Mouse (Mus musculus): Measurements from ENCODE around the gene Hnrnpc. TPM values are rescaled to one million over a fixed set of nuclear protein-coding genes. Genes with fewer than 3 reads are reported as not detected.

The Hnrnpc gene
- polyA plus RNA-seq, 1 experiment from 2014 or later, result 412 TPM

DNA sequence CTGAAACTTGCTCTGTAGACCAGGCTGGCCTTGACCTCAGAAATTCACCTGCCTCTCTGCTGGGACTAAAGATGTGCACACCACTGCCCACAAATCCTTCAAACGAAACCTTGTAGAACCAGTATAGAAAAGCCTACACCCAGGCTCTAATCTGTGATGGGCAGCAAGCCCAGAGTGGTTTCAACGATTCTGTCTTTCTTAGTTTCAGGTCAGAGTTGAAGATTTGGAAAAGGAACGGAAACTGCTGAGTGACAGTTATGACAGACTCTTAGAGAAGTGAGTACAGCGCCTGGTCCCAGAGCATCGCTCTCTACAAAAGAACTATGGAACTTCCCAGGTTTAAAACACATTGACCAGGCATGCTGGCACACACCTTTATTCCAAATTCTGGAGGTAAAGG, 29.8 kb upstream of the Hnrnpc start:
- H3K9me3 ChIP-seq (replicated peaks; ENCODE audit: control insufficient read depth, low read length), result no peaks in the 10 kb centered on the region
- no peak overlapping the region for H3K4me2 ChIP-seq (ENCODE audit: low read depth, low read length)
- H3K36me3 ChIP-seq (ENCODE audit: control insufficient read depth, insufficient read depth), result no peaks in the 10 kb centered on the region
- no peak overlapping the region for H3K4me3 ChIP-seq (ENCODE audit: low read length)
- no peak overlapping the region for H3K27ac ChIP-seq (ENCODE audit: low read length)
- ATAC-seq (replicated peaks; ENCODE audit: extremely low read depth, insufficient read depth, low FRiP score), result no peak
- WGBS, result 61% methylated on average over 5 of the region's 5 CpGs
- H3K27me3 ChIP-seq (ENCODE audit: control insufficient read depth, insufficient read depth, low read length), result no peaks in the 10 kb centered on the region
- H3K9ac ChIP-seq (ENCODE audit: low read length), result no peak overlapping the region
- no peaks in the 10 kb centered on the region for H3K4me1 ChIP-seq (ENCODE audit: control insufficient read depth, insufficient read depth, low read length)

DNA sequence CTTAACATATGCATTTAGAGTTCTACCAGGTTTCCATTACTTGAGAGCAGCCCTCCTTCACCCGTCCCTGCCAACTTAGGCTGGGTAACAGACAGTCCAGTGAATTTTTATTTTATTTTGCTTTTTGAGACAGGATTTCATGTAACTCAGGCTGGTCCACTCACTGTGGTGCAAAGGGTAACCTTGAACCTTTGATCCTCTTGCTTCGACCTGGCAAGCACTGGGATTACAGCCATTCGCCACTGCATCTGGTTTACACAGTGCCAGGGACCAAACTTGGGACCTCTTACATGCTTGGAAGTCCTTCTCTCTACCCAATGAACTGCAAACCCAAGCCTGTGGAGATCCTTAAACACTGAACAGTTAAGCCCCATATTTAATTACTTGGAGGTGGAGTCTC, 20.8 kb upstream of the Hnrnpc start:
- Histone ChIP-seq H3K9me3 (replicated peaks; ENCODE audit: control insufficient read depth, low read length) (no peaks in the 10 kb centered on the region), H3K36me3 (ENCODE audit: control insufficient read depth, insufficient read depth) (no peaks in the 10 kb centered on the region), H3K27ac (ENCODE audit: low read length) (no peak overlapping the region), H3K4me2 (ENCODE audit: low read depth, low read length) (no peak overlapping the region), H3K9ac (ENCODE audit: low read length) (no peak overlapping the region), H3K4me1 (ENCODE audit: control insufficient read depth, insufficient read depth, low read length) (no peaks in the 10 kb centered on the region), H3K4me3 (ENCODE audit: low read length) (no peak overlapping the region), H3K27me3 (ENCODE audit: control insufficient read depth, insufficient read depth, low read length) (no peaks in the 10 kb centered on the region)
- 88% methylated on average over 3 of the region's 3 CpGs for WGBS
- ATAC-seq (replicated peaks; ENCODE audit: extremely low read depth, insufficient read depth, low FRiP score), result no peak

DNA sequence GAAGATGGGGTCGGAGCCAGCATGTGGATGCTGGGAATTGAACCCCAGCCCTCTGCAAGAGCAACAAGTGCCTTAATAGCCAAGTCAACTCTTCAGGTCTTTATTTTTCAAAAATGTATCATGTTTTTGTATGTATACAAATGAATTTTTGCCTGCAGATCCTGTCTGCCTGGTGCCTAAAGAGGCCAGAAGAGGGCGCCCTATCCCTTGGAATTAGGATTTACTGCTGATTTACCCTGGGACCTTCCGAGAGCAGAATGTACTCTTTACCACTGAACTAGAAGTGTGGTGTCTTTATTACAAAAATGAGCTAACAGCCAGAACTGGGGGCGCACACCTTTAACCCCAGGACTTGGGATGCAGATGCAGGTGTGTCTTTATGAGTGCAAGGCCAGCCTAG, 20.1 kb upstream of the Hnrnpc start:
- ATAC-seq (replicated peaks; ENCODE audit: extremely low read depth, insufficient read depth, low FRiP score), result 0 out of 2 replicates have a peak, but pooled peaks have one; percentile 14
- no peaks in the 10 kb centered on the region for H3K27me3 ChIP-seq (ENCODE audit: control insufficient read depth, insufficient read depth, low read length)
- H3K4me2 ChIP-seq (ENCODE audit: low read depth, low read length), result no peak overlapping the region
- WGBS, result 21% methylated on average over 4 of the region's 4 CpGs
- no peaks in the 10 kb centered on the region for H3K9me3 ChIP-seq (replicated peaks; ENCODE audit: control insufficient read depth, low read length)
- H3K4me3 ChIP-seq (ENCODE audit: low read length), result no peak overlapping the region
- peaks cover under 1% of the 10 kb centered on the region; the same call in 1 of the 2 replicates for H3K4me1 ChIP-seq (ENCODE audit: control insufficient read depth, insufficient read depth, low read length)
- H3K9ac ChIP-seq (ENCODE audit: low read length), result no peak overlapping the region
- H3K36me3 ChIP-seq (ENCODE audit: control insufficient read depth, insufficient read depth), result no peaks in the 10 kb centered on the region
- no peak overlapping the region for H3K27ac ChIP-seq (ENCODE audit: low read length)

DNA sequence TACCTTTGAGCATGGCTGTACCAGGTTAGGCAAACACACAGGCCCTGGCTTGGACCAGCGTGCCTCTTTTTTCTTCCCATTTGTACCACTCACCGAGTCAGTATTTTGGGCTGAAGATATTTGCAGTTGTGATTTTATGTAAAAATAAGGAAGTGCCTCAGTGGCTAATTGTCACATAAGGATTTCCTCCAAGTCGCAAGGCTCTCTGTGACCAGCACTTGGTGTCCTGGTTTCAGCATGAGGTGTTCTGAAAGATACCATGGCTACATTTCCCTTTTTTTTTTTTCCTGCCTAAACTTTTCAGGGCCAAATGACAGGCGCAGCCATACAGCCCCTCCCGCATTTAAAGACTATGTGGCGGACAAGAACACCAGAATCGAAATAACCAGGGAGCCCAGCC, 16.3 kb upstream of the Hnrnpc start:
- peaks cover 5% of the 10 kb centered on the region for H3K4me1 ChIP-seq (ENCODE audit: control insufficient read depth, insufficient read depth, low read length)
- H3K9me3 ChIP-seq (replicated peaks; ENCODE audit: control insufficient read depth, low read length), result no peaks in the 10 kb centered on the region
- 62% methylated on average over 7 of the region's 7 CpGs for WGBS
- no peak for ATAC-seq (replicated peaks; ENCODE audit: extremely low read depth, insufficient read depth, low FRiP score)
- H3K36me3 ChIP-seq (ENCODE audit: control insufficient read depth, insufficient read depth), result no peaks in the 10 kb centered on the region
- H3K27me3 ChIP-seq (ENCODE audit: control insufficient read depth, insufficient read depth, low read length), result no peaks in the 10 kb centered on the region
- H3K27ac ChIP-seq (ENCODE audit: low read length), result no peak overlapping the region
- peak overlapping the region; percentile 100; the same call in 1 of the 2 replicates for H3K4me2 ChIP-seq (ENCODE audit: low read depth, low read length)
- H3K4me3 ChIP-seq (ENCODE audit: low read length), result no peak overlapping the region
- no peak overlapping the region for H3K9ac ChIP-seq (ENCODE audit: low read length)

DNA sequence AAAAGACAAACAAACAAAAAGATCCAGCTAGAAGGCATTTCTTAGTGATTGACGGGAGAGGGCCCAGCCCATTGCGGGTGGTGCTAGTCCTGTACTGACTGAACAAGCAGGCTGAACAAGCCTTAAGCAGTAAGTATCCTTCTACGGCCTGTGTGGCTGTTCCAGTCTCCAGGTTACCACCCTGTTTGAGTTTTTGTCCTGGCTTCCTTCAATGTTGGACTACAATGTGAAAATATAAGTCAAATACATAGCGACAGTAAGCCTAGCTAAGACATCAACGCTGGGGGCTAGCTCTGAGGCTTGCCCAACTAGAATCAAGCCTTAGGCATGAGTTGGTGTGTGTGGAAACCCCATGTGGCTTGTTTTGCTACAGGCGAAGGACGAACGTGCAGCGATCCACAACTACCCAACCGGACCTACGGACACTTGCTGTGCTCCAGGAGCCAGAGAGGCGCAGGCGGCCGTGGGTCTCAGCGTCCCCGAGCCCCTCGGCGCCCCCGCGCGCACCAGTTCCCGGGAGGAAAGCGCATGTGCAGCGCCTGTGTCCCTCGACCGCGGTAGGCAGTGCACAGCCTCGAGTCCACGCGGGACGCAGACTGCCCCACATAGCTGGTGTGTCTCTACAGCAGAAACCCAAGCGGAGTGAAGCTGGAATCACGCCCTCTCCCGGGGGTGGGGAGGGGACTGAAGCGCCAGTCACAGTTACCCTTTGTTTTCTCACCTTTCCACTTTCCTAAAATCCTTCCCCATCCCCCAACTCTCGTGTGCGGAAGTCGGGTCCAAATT, 15.2 kb upstream of the Hnrnpc start:
- H3K27me3 ChIP-seq (ENCODE audit: control insufficient read depth, insufficient read depth, low read length), result no peaks in the 10 kb centered on the region
- H3K4me2 ChIP-seq (ENCODE audit: low read depth, low read length), result peak overlapping the region; percentile 100
- peak overlapping the region; percentile 67 for H3K4me3 ChIP-seq (ENCODE audit: low read length)
- H3K27ac ChIP-seq (ENCODE audit: low read length), result peak overlapping the region; percentile 64; the same call in 1 of the 2 replicates
- peak overlapping the region; percentile 83 for H3K9ac ChIP-seq (ENCODE audit: low read length)
- no peaks in the 10 kb centered on the region for H3K9me3 ChIP-seq (replicated peaks; ENCODE audit: control insufficient read depth, low read length)
- WGBS, result 1% methylated on average over 38 of the region's 38 CpGs
- ATAC-seq (replicated peaks; ENCODE audit: extremely low read depth, insufficient read depth, low FRiP score), result peak; percentile 77
- H3K4me1 ChIP-seq (ENCODE audit: control insufficient read depth, insufficient read depth, low read length), result peaks cover 5% of the 10 kb centered on the region
- H3K36me3 ChIP-seq (ENCODE audit: control insufficient read depth, insufficient read depth), result no peaks in the 10 kb centered on the region

DNA sequence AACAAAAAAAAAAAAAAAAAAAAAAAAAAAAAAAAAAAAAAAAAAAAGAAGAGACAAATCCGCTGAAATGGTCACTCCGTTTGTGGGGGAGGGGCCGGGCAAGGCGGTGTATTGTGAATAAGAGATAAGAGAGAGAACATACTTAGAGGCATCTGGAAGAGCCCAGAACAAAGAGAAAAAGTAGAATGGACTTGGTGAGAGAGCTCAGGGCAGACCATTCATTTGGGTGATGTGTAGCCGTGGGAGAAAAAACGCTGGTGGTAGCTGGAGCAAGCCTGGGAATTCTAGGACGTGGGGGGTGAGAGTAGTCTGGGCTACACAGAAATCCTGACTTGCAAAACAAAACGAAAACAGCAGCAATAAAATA, 14.6 kb upstream of the Hnrnpc start:
- no peaks in the 10 kb centered on the region for H3K36me3 ChIP-seq (ENCODE audit: control insufficient read depth, insufficient read depth)
- H3K4me2 ChIP-seq (ENCODE audit: low read depth, low read length), result peak overlapping the region; percentile 100
- H3K9ac ChIP-seq (ENCODE audit: low read length), result peak overlapping the region; percentile 83; the same call in 1 of the 2 replicates

DNA sequence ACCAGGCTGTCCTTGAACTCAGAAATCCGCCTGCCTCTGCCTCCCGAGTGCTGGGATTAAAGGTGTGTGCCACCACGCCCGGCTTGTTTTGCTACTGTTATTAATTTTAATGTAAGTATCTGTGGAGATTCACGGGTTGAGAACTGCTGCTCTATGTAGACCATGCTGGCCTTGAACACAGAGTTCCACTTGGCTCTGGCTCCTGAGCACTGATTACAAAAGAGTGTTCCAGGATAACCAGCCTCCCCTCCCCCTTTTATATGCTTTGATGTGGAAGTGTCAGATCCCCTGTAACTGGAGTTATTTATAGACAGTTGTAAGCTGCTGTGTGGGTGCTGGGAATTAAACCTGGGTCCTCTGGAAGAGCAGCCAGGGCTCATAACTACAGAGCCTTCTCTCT, 13.4 kb upstream of the Hnrnpc start:
- H3K9me3 ChIP-seq (replicated peaks; ENCODE audit: control insufficient read depth, low read length), result no peaks in the 10 kb centered on the region
- no peak overlapping the region for H3K27ac ChIP-seq (ENCODE audit: low read length)
- H3K4me2 ChIP-seq (ENCODE audit: low read depth, low read length), result no peak overlapping the region
- peaks cover 5% of the 10 kb centered on the region for H3K4me1 ChIP-seq (ENCODE audit: control insufficient read depth, insufficient read depth, low read length)
- H3K36me3 ChIP-seq (ENCODE audit: control insufficient read depth, insufficient read depth), result no peaks in the 10 kb centered on the region
- H3K27me3 ChIP-seq (ENCODE audit: control insufficient read depth, insufficient read depth, low read length), result no peaks in the 10 kb centered on the region
- no peak overlapping the region for H3K4me3 ChIP-seq (ENCODE audit: low read length)
- no peak overlapping the region for H3K9ac ChIP-seq (ENCODE audit: low read length)
- no peak for ATAC-seq (replicated peaks; ENCODE audit: extremely low read depth, insufficient read depth, low FRiP score)
- WGBS, result 92% methylated on average over 5 of the region's 5 CpGs

More for the DNA sequence above, 14.6 kb upstream of the Hnrnpc start:
- peaks cover 5% of the 10 kb centered on the region for H3K4me1 ChIP-seq (ENCODE audit: control insufficient read depth, insufficient read depth, low read length)
- 14% methylated on average over 8 of the region's 8 CpGs for WGBS
- no peak for ATAC-seq (replicated peaks; ENCODE audit: extremely low read depth, insufficient read depth, low FRiP score)
- H3K9me3 ChIP-seq (replicated peaks; ENCODE audit: control insufficient read depth, low read length), result no peaks in the 10 kb centered on the region
- no peaks in the 10 kb centered on the region for H3K27me3 ChIP-seq (ENCODE audit: control insufficient read depth, insufficient read depth, low read length)
- H3K4me3 ChIP-seq (ENCODE audit: low read length), result peak overlapping the region; percentile 67
- H3K27ac ChIP-seq (ENCODE audit: low read length), result no peak overlapping the region

DNA sequence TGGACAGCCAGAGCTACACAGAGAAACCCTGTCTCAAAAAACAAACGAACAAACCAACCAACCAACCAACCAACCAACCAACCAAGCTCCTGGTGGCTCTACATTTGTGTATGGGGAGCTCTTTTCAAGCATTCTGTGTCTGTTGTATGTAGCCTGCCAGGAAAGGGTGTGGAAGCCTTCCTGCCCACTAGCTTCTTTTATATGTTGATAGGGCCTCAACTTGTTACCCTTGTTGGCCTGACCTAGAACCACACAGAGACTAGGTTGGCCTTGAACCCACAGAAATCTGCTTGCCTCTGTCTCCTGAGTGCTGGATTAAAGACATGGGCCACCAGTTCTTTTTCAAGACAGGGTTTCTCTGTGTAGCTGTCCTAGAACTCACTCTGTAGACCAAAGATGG, 10.3 kb upstream of the Hnrnpc start:
- no peak overlapping the region for H3K4me2 ChIP-seq (ENCODE audit: low read depth, low read length)
- H3K9me3 ChIP-seq (replicated peaks; ENCODE audit: control insufficient read depth, low read length), result no peaks in the 10 kb centered on the region
- peaks cover 5% of the 10 kb centered on the region for H3K4me1 ChIP-seq (ENCODE audit: control insufficient read depth, insufficient read depth, low read length)
- H3K4me3 ChIP-seq (ENCODE audit: low read length), result no peak overlapping the region
- 52% methylated on average over 1 of the region's 1 CpGs for WGBS
- H3K27ac ChIP-seq (ENCODE audit: low read length), result no peak overlapping the region
- no peak for ATAC-seq (replicated peaks; ENCODE audit: extremely low read depth, insufficient read depth, low FRiP score)
- no peak overlapping the region for H3K9ac ChIP-seq (ENCODE audit: low read length)
- no peaks in the 10 kb centered on the region for H3K36me3 ChIP-seq (ENCODE audit: control insufficient read depth, insufficient read depth)
- no peaks in the 10 kb centered on the region for H3K27me3 ChIP-seq (ENCODE audit: control insufficient read depth, insufficient read depth, low read length)

DNA sequence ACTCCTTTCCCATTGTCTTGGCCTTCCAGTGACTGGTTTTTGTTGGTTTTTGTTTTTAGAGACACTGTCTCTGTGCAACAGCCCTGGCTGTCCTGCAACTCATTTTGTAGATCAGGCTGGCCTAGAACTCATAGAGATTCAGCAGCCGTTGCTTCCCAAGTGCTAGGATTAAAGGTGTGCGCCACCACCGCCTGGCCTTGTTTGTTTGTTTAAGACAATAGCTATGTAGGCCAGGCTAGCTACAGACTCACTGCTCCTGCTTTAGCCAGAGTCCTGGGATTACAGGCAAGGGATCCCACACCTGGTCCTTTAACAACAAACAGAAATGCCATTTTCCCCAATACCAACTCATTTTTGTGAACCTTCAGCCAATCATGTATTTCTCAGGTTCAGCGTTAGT, 6.5 kb upstream of the Hnrnpc start, which contains the start of gene Rpgrip1:
Gene Rpgrip1, plus strand, starts transcription at position 359 of the 400 bp plus-strand sequence.
- ATAC-seq (replicated peaks; ENCODE audit: extremely low read depth, insufficient read depth, low FRiP score), result no peak
- no peak within 1 kb of the TSS for H3K27ac ChIP-seq (ENCODE audit: low read length)
- WGBS, result 88% methylated on average over 4 of the region's 4 CpGs
- H3K9me3 ChIP-seq (replicated peaks; ENCODE audit: control insufficient read depth, low read length), result no peaks in the 10 kb centered on the region
- peaks cover 9% of the 10 kb centered on the region for H3K4me1 ChIP-seq (ENCODE audit: control insufficient read depth, insufficient read depth, low read length)
- no peak within 1 kb of the TSS for H3K4me3 ChIP-seq (ENCODE audit: low read length)
- H3K27me3 ChIP-seq (ENCODE audit: control insufficient read depth, insufficient read depth, low read length), result no peaks in the 10 kb centered on the region
- H3K4me2 ChIP-seq (ENCODE audit: low read depth, low read length), result no peak within 1 kb of the TSS
- no peaks in the 10 kb centered on the region for H3K36me3 ChIP-seq (ENCODE audit: control insufficient read depth, insufficient read depth)
- H3K9ac ChIP-seq (ENCODE audit: low read length), result no peak within 1 kb of the TSS
